Mouse (Mus musculus): ENCODE results near the gene Ptges.

DNA sequence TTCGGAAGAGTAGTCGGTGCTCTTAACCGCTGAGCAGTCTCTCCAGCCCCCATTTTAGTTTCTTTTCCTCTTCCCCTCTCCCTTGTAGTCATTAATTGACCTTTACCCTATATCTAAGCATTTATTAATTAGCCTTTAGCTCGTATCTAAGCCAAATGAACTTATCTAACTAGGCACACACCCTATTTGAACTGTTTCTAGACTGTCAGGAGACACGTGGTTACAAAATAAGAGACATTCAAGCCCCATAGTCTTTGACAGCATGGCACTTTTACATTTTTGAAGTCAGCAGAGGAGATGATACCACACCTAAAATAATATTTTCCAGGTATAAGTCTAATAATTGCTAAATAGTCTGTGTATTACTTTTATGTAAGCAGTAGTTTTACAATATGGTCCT is 11.9 kb upstream of the Ptges start:
- no peak for TF ChIP-seq POLR2A (IDR thresholded peaks at IDR 0.05; ENCODE audit: low read depth, low read length)
- no peak for TF ChIP-seq CTCF (IDR thresholded peaks at IDR 0.05; ENCODE audit: extremely low read depth, insufficient read length, insufficient replicate concordance, low read depth, low read length)

Data from small intestine, adult 2 months (tissue).